Mouse (Mus musculus): ENCODE results near the gene Stard3nl.

Stard3nl gene

DNA sequence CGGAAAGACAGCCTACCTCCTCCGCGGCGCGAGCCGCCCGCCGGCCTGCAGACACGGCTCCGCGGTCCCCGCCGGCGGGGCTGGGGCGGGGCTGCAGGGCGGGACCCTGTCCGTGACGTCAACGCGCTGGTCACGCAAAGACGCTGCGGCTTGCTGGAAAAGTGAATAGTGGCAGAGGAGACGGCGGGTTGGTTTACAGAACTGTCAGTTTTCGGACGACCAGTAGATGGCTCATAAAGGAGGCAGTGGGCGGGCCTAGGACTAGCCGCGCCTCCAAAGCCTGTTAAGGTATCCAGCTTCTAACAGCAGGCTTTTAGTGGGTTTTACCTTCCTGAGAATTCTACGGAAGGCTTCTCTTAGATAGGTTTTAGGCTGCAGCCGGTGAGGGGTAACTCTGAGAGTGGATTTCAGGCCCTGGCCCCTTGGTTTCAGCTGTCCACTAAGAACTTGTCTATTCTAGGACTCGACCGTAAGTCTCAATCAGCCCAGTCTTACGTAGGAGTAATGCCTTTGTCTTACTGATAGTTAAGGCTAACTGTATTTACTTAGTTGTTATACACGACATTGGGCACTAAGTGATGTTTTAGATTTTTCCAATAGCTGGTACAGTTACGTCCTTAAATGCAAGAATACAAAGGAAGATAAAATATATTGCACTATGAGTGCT lies at the start of gene Stard3nl:
Stard3nl (minus strand) TSS at position 108 of the 667 bp plus-strand sequence.
- DNase-seq: peak; percentile 97 to 98

- peak; percentile 4 to 6 for DNase-seq
Observed at GRCm38 (mm10) chr13:19438040-19438439, 42.4 kb upstream of the Stard3nl start.

DNA sequence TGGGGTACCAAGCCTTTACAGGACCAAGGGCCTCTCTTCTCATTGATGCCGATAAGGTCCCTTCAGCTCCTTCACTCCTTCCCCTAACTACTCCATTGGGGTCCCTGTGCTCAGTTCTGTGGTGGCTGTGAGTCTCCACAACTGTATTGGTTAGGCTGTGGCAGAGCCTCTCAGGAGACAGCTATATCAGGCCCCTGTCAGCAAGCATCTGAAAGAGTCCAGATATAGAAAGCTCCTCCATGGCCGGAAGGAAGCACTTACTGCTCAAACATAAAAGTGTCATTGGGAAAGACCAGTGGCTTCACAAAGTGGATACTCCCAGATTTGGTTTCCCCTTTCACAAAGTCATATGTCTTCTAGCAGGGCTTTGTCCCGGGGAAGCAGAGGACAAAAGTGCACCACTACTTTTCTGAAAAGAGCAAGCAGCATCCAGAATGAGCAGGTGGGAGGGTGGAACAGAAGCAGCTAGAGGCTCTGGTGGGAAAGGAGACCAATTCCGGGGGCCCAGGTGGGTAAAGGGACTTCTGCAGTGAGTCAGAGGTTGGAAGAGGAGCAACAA lies 34.3 kb upstream of the Stard3nl start:
- DNase-seq: no peak

DNA sequence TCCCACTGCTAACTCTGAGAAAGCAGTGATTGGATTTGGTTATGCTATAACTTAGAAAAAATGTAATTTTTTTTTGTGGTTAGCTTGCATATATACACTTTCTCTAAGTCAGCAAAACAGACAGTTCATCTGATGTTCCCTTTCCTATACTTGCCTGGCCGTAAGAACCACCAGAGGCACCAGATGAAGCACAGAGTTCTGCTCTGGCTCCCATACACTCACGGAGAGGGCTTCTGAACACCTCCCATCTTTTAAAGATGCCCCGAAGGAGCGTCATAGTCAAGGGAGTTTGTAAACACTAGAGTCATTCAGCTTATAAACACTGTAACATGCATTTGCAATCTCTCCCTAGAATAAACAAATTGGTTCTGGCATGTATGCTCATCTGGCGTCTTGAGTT lies 32.5 kb upstream of the Stard3nl start:
- no peak for DNase-seq

- no peak for DNase-seq
Observed at GRCm38 (mm10) chr13:19424563-19424962, 29.0 kb upstream of the Stard3nl start.

GRCm38 (mm10) chr13:19422521-19422920 lies 26.9 kb upstream of the Stard3nl start:
- no peak for DNase-seq

- DNase-seq: no peak
Observed at GRCm38 (mm10) chr13:19417885-19418521, 22.4 kb upstream of the Stard3nl start.

- no peak for DNase-seq
Observed at GRCm38 (mm10) chr13:19415894-19416531, 20.4 kb upstream of the Stard3nl start.

- no peak for DNase-seq
Observed at GRCm38 (mm10) chr13:19415337-19415736, 19.7 kb upstream of the Stard3nl start.

DNA sequence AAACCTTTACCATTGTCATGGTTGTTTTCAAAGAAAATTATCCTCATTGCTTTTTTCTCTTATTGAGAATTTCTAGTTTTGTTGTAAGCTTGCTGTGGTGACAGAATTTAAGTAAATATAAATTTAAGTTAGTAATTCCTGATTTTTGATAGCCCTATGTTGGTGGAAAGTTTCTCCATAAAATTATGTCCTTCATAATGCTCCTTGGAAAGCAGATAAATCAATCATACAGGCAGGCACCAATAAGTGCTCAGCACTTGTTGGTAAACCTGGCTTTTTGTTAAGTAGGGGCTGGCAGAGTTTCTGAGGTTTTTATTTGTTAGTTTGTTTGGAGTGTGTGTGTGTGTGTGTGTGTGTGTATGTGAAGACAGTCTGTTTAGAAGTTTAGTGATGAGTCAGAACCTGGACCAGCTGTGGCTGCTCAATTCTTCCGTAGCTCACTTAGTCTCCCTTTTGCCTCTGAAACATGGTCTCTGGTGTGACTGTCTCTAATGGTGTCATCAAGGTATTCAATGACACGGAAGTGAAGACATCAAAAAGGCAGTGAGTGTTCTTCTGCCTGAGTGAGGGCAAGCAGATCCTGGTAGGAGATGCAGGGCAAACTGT lies 16.8 kb upstream of the Stard3nl start:
- DNase-seq: no peak

GRCm38 (mm10) chr13:19411886-19412285 lies 16.3 kb upstream of the Stard3nl start:
- DNase-seq: no peak

- no peak for DNase-seq
Observed at GRCm38 (mm10) chr13:19410694-19411093, 15.1 kb upstream of the Stard3nl start.

- no peak for DNase-seq
Observed at GRCm38 (mm10) chr13:19407953-19408352, 12.4 kb upstream of the Stard3nl start.

DNA sequence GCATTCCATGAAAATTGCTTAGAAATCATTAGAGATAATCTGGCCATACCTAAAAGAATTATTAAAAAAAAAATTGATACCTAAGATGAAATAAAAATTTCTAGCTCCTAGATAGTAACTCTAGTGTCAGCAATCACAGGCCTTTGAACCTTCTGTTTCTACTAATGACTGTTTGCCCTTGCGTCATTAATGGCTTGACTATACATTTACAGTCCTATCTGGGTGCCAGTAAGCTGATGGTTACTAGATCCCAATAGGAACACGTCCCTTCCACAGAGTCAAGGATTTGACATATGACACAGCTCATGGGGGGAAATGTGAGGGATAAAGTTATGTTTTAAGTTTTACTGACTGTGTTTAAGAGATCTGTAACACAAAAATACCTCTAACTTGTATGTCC lies 9.0 kb upstream of the Stard3nl start:
- no peak for DNase-seq

DNA sequence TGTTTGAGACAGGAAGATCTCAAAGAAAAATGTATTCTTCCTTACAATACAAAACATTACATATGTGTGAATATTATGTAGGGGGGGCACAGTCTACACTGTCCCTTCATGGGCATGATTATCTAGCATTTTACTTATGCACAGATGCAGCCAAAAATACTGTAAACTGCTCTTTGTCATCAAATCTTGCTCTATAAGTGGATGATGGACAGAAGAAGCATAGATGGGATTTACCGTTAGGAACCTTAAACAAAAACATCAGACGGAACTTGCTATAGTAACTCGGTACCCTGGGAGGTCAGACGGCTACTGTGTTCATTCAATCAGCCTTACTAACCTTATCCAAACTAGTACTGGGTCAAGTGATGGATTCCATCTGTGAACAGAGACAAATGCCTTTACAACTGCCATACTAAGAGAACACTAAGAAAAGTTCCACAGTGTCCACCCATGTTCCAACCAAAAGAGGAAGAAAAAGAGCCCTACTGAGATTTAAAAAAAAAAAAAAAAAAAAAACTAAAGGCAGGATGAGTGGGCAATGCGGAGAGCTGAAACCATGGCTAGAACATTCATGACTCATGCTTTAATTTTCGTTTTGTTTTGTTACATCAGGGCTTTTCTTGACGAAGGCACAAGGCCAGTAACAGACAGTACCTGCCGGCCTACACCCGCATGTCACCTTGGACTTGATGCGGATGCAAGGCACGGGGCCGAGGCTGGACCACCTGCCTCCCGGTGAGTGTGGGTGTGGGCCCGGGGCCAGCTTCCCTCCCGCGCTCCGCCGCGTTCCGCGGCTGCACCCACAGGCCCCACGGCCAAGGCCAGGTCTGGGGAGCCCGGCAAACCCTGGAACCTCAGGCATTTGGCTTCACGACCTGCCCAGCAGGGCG lies 552 bp downstream of the Stard3nl start:
- DNase-seq: no peak

GRCm38 (mm10) chr13:19394171-19394570 lies 1.4 kb downstream of the Stard3nl start:
- no peak for DNase-seq

DNA sequence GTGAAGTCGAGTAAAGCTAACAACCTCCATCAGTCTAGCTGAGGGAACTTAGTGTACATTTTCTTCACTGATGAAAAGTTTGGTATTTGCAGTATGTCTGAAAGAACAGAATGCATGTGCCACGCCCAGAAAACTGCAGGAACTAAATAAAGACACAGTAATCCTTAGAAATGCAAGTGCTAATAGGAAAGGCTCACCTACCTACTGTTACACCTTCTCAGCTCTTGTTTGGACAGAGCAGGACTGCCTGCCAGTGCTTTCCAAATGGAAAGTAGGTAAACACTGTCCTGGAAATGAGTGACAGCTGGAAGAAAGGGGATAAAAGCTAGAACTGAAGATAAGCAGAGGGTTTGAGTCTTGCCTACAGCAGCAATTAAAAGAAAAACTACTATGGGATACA lies 1.9 kb downstream of the Stard3nl start:
- DNase-seq: no peak

GRCm38 (mm10) chr13:19391608-19392007 lies 4.0 kb downstream of the Stard3nl start:
- no peak for DNase-seq

DNA sequence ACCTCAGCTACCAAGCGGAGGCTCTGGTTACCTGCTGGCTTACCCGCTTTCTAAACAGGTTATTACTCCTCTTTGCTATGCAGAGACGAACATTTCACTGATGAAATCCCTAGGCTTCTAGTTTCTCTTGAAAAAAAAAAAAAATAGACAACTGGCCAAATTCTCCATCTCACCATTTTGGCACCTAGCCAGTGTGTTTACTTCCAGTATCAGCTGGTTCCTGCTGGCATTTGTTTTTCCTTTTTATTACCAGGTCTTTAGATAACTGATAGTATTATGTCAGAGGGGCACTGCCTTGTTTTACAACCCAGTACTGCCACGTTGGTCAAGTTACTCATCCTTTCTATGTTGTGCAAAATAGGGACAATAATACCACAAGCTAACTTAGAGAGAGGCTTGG lies 5.3 kb downstream of the Stard3nl start:
- no peak for DNase-seq

- DNase-seq: no peak
Observed at GRCm38 (mm10) chr13:19389896-19390295, 5.7 kb downstream of the Stard3nl start.

GRCm38 (mm10) chr13:19389434-19389833 lies 6.2 kb downstream of the Stard3nl start:
- DNase-seq: no peak

GRCm38 (mm10) chr13:19385226-19385625 lies 10.4 kb downstream of the Stard3nl start:
- no peak for DNase-seq

All from thymus, postnatal 36 days (tissue).